Mouse (Mus musculus) lung, adult 2 months (tissue): ENCODE results near the gene Btbd1.

Experiments
- CTCF ChIP-seq: fragments of 200-500 bp; IDR thresholded peaks from 2 replicates; pipeline ENCODE4 v1.5.1; 2011; ENCODE audit warnings: mild to moderate bottlenecking, low read length, control low read depth; ENCODE audit not compliant: insufficient read depth
- POLR2A ChIP-seq: fragments of 200-500 bp; IDR thresholded peaks from 2 replicates; pipeline ENCODE4 v1.6.1; 2011; ENCODE audit warnings: low read depth, mild to moderate bottlenecking, control low read depth, low read length, borderline replicate concordance; ENCODE audit errors: extremely low read depth

GRCm38 (mm10) chr7:81844801-81845200, 15.6 kb upstream of the Btbd1 start:
- TF ChIP-seq CTCF, result no peak
- no peak for TF ChIP-seq POLR2A
